Mouse (Mus musculus) erythroblast, embryonic 14.5 days (primary cell): ENCODE results near the gene Tor4a.

Source experiments
- GATA1 ChIP-seq: IDR thresholded peaks from 2 replicates; pipeline ENCODE4 v1.6.1; 2012; ENCODE audit warnings: low read length, inconsistent platforms, mixed read lengths
- TAL1 ChIP-seq: IDR thresholded peaks from 3 replicates; pipeline ENCODE4 v1.6.1; 2012; ENCODE audit warnings: low read length, inconsistent platforms, mixed read lengths

DNA sequence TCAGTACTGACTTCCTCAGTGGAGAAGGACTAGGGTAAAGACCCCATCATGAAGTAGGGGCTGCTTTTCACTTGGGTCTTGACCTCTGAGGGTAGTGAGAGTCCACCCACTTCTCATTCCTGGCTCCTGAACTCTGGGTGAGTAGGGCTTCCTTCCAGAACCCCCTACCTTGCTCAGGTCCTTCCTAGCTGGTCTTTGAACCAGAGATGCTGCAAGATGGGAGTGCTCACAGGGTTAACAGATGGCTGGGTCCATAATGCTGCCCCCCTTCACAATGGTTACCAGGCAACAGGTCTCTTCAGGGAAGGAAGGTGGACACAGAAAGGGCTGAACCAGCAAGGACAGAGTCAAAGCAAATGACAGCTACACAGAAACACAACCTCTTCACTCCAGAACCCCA is 21.8 kb upstream of the Tor4a start, which contains the start of gene Fam166a:
- TF ChIP-seq TAL1 (no peak), GATA1 (no peak)
